Comparison of ENCODE assay signal across 8 mouse cellular contexts in genomic region chr7:13033451-13034147, GRCm38 (mm10). TPM values are rescaled to one million over a fixed set of nuclear protein-coding genes. Genes with fewer than 3 reads are reported as not detected.
DNase-seq lines count a peak whose midpoint lies in the region; ATAC-seq and TF ChIP-seq lines count a peak whose summit lies in the region.

No protein-coding gene starts in this region.

- peaks cover 60% of the 10 kb centered on the region for H3K36me3 ChIP-seq in embryonic facial prominence, embryonic 14.5 days (ENCODE audit: control insufficient read depth, insufficient read depth, low read length)
- H3K36me3 ChIP-seq in intestine, embryonic 14.5 days (ENCODE audit: control insufficient read depth, insufficient read depth, low read length) = peaks cover 67% of the 10 kb centered on the region
- peaks cover 59% of the 10 kb centered on the region for H3K36me3 ChIP-seq in neural tube, embryonic 12.5 days

- no peaks in the 10 kb centered on the region for H3K27me3 ChIP-seq in embryonic facial prominence, embryonic 14.5 days (replicated peaks; ENCODE audit: control insufficient read depth, insufficient read depth, low read length)
- no peaks in the 10 kb centered on the region for H3K27me3 ChIP-seq in intestine, embryonic 14.5 days (replicated peaks; ENCODE audit: control insufficient read depth, insufficient read depth, low read length)
- H3K27me3 ChIP-seq in neural tube, embryonic 12.5 days (replicated peaks) = no peaks in the 10 kb centered on the region

- peak overlapping the region; percentile 93 for H3K4me2 ChIP-seq in embryonic facial prominence, embryonic 14.5 days (ENCODE audit: low read depth, low read length)
- H3K4me2 ChIP-seq in intestine, embryonic 14.5 days (ENCODE audit: low read length) = peak overlapping the region; percentile 78
- H3K4me2 ChIP-seq in neural tube, embryonic 12.5 days (replicated peaks) = peak overlapping the region; percentile 91

- no peaks in the 10 kb centered on the region for H3K9me3 ChIP-seq in embryonic facial prominence, embryonic 14.5 days (ENCODE audit: control insufficient read depth, low read length)
- no peaks in the 10 kb centered on the region for H3K9me3 ChIP-seq in intestine, embryonic 14.5 days (ENCODE audit: control insufficient read depth, low read length)
- H3K9me3 ChIP-seq in neural tube, embryonic 12.5 days = no peaks in the 10 kb centered on the region

- no peak for TF ChIP-seq CTCF in lung, adult 2 months (IDR thresholded peaks at IDR 0.05; ENCODE audit: insufficient read depth, low read length)

- H3K27ac ChIP-seq in embryonic facial prominence, embryonic 14.5 days (replicated peaks; ENCODE audit: low read depth, low read length) = peak overlapping the region; percentile 93
- H3K27ac ChIP-seq in intestine, embryonic 14.5 days (ENCODE audit: low read depth) = peak overlapping the region; percentile 86
- peak overlapping the region; percentile 74; the same call in 1 of the 2 replicates for H3K27ac ChIP-seq in neural tube, embryonic 12.5 days

- H3K4me3 ChIP-seq in lung, adult 2 months (replicated peaks; ENCODE audit: extremely low read depth, low read depth, low read length) = peak overlapping the region; percentile 89
- H3K4me3 ChIP-seq in embryonic facial prominence, embryonic 14.5 days (ENCODE audit: low read depth, low read length) = peak overlapping the region; percentile 54
- peak overlapping the region; percentile 61 for H3K4me3 ChIP-seq in intestine, embryonic 14.5 days (ENCODE audit: low read depth, low read length)
- H3K4me3 ChIP-seq in neural tube, embryonic 12.5 days = peak overlapping the region; percentile 58

- no peak for TF ChIP-seq POLR2A in lung, adult 2 months (IDR thresholded peaks at IDR 0.05; ENCODE audit: borderline replicate concordance, extremely low read depth, low read depth, low read length)

- 35% methylated on average over 13 of the region's 13 CpGs for WGBS in lung, adult 2 months
- 41% methylated on average over 13 of the region's 13 CpGs for WGBS in embryonic facial prominence, embryonic 14.5 days
- 40% methylated on average over 13 of the region's 13 CpGs for WGBS in intestine, embryonic 14.5 days
- WGBS in neural tube, embryonic 12.5 days = 54% methylated on average over 13 of the region's 13 CpGs

- DNase-seq in lung, adult 2 months = no peak
- DNase-seq in lung, postnatal 36 days = no peak
- no peak for DNase-seq in embryonic facial prominence, embryonic 14.5 days (ENCODE audit: low spot score)
- peak; percentile 54 for DNase-seq in intestine, embryonic 14.5 days (ENCODE audit: low spot score)
- no peak for DNase-seq in frontal cortex, postnatal 14 days (ENCODE audit: low spot score in 2 of 2)
- DNase-seq in urinary bladder, postnatal 25 days (ENCODE audit: low spot score) = no peak
- no peak for DNase-seq in thymus, postnatal 4 days

- peak overlapping the region; percentile 78 for H3K9ac ChIP-seq in embryonic facial prominence, embryonic 14.5 days (ENCODE audit: low read depth, low read length)
- H3K9ac ChIP-seq in intestine, embryonic 14.5 days (ENCODE audit: low read length) = peak overlapping the region; percentile 79
- H3K9ac ChIP-seq in neural tube, embryonic 12.5 days = peak overlapping the region; percentile 79

- H3K4me1 ChIP-seq in lung, adult 2 months (ENCODE audit: control insufficient read depth, insufficient read depth, low read length) = peaks cover 7% of the 10 kb centered on the region
- peaks cover 18% of the 10 kb centered on the region for H3K4me1 ChIP-seq in embryonic facial prominence, embryonic 14.5 days (ENCODE audit: control insufficient read depth, insufficient read depth, low read length)
- H3K4me1 ChIP-seq in intestine, embryonic 14.5 days (replicated peaks; ENCODE audit: control insufficient read depth, insufficient read depth, low read length) = peaks cover 21% of the 10 kb centered on the region
- H3K4me1 ChIP-seq in neural tube, embryonic 12.5 days = peaks cover 35% of the 10 kb centered on the region

- no peak for ATAC-seq in embryonic facial prominence, embryonic 14.5 days (ENCODE audit: low read depth)
- ATAC-seq in intestine, embryonic 14.5 days (replicated peaks; ENCODE audit: low FRiP score, low TSS enrichment, low read depth) = no peak
- no peak for ATAC-seq in neural tube, embryonic 12.5 days (ENCODE audit: low FRiP score, low read depth)

RNA-seq across cellular contexts. Expression of gene Chmp2a, which starts 1.0 kb away (rescaled TPM):
- polyA plus RNA-seq in lung, adult 2 months (2012; rRNA removed) = 68.5 and 93.5 TPM in 2 replicates
- polyA plus RNA-seq in embryonic facial prominence, embryonic 14.5 days (2014; fragmentation: Nextera tagmentation; extraction: Ambion mirVana) = 162 and 169 TPM in 2 replicates
- polyA plus RNA-seq in intestine, embryonic 14.5 days (2014; fragmentation: Nextera tagmentation; extraction: Ambion mirVana) = 157 and 161 TPM in 2 replicates
- 150 and 151 TPM in 2 replicates for polyA plus RNA-seq in neural tube, embryonic 12.5 days (2016; fragmentation: Nextera tagmentation; extraction: Ambion mirVana)

RNA-seq across cellular contexts. Expression of gene Ube2m, which starts 4.5 kb away (rescaled TPM):
- polyA plus RNA-seq in lung, adult 2 months (2012; rRNA removed) = 82.5 and 143 TPM in 2 replicates
- 140 and 147 TPM in 2 replicates for polyA plus RNA-seq in embryonic facial prominence, embryonic 14.5 days (2014; fragmentation: Nextera tagmentation; extraction: Ambion mirVana)
- 72.7 and 124 TPM in 2 replicates for polyA plus RNA-seq in intestine, embryonic 14.5 days (2014; fragmentation: Nextera tagmentation; extraction: Ambion mirVana)
- polyA plus RNA-seq in neural tube, embryonic 12.5 days (2016; fragmentation: Nextera tagmentation; extraction: Ambion mirVana) = 206 and 215 TPM in 2 replicates

RNA-seq across cellular contexts. Expression of gene Mzf1, which starts 21.0 kb away (rescaled TPM):
- polyA plus RNA-seq in lung, adult 2 months (2012; rRNA removed) = 2.3 and 2.5 TPM in 2 replicates
- polyA plus RNA-seq in embryonic facial prominence, embryonic 14.5 days (2014; fragmentation: Nextera tagmentation; extraction: Ambion mirVana) = 2.9 and 4.1 TPM in 2 replicates
- 2.5 and 2.7 TPM in 2 replicates for polyA plus RNA-seq in intestine, embryonic 14.5 days (2014; fragmentation: Nextera tagmentation; extraction: Ambion mirVana)
- 4.8 and 4.9 TPM in 2 replicates for polyA plus RNA-seq in neural tube, embryonic 12.5 days (2016; fragmentation: Nextera tagmentation; extraction: Ambion mirVana)

RNA-seq across cellular contexts. Expression of gene Zbtb45, which starts 23.8 kb away (rescaled TPM):
- 23.5 and 30.7 TPM in 2 replicates for polyA plus RNA-seq in lung, adult 2 months (2012; rRNA removed)
- 20.0 and 23.6 TPM in 2 replicates for polyA plus RNA-seq in embryonic facial prominence, embryonic 14.5 days (2014; fragmentation: Nextera tagmentation; extraction: Ambion mirVana)
- polyA plus RNA-seq in intestine, embryonic 14.5 days (2014; fragmentation: Nextera tagmentation; extraction: Ambion mirVana) = 23.7 and 26.9 TPM in 2 replicates
- 31.8 and 39.9 TPM in 2 replicates for polyA plus RNA-seq in neural tube, embryonic 12.5 days (2016; fragmentation: Nextera tagmentation; extraction: Ambion mirVana)

RNA-seq across cellular contexts. Expression of gene Trim28, which starts 34.7 kb away (rescaled TPM):
- 170 and 214 TPM in 2 replicates for polyA plus RNA-seq in lung, adult 2 months (2012; rRNA removed)
- 321 and 352 TPM in 2 replicates for polyA plus RNA-seq in embryonic facial prominence, embryonic 14.5 days (2014; fragmentation: Nextera tagmentation; extraction: Ambion mirVana)
- 390 and 414 TPM in 2 replicates for polyA plus RNA-seq in intestine, embryonic 14.5 days (2014; fragmentation: Nextera tagmentation; extraction: Ambion mirVana)
- polyA plus RNA-seq in neural tube, embryonic 12.5 days (2016; fragmentation: Nextera tagmentation; extraction: Ambion mirVana) = 382 and 393 TPM in 2 replicates
